Mouse (Mus musculus): Measurements from ENCODE around the gene Chaf1b. TPM values are rescaled to one million over a fixed set of nuclear protein-coding genes. Genes with fewer than 3 reads are reported as not detected.

The Chaf1b gene
- total RNA-seq (2021) = 1 to 10 TPM in 1 of 2 experiments, under 1 TPM in 1; 0.91 to 1.3 TPM

DNA sequence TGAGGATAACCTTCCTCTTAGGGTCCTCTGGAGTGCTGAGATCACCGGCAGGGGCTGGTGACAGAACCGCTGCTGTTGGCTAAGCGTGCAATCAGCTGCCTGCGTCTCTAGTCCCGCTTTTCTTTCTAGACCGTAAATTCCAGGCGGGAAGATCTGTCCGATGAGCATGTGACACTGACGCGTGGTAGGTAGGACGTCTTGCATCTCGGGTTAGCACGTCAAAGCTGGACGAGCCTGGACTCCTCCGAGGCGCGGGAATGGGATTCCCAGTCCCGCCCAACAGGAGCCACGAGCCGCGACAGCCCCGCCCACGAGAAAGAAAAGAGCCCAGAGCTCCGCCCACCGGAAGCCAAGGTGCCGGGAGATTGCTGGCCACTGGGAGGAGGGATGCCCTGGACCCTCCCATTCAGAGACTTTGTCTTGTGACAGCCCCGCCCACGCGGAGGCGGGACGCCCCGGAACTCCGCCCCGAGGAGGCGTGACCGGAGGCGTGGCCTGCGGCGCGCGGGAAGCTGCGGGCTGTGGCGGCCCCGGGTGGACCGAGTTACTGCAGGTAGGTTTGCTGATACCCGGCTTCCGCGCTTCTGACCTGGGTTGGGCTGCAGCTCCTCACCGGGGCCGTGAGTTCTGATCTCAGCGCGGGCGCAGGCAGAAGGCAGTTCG lies at the start of gene Chaf1b:
Chaf1b (plus strand) TSS at position 479 of the 663 bp plus-strand sequence.
- peak; percentile 90 for DNase-seq (ENCODE audit: low spot score)
- intact Hi-C loops (cut with DNase I) = loop anchor here (5.0 kb wide), 1 partner anchor 51 kb away; the partner anchor contains the start of gene Morc3

DNA sequence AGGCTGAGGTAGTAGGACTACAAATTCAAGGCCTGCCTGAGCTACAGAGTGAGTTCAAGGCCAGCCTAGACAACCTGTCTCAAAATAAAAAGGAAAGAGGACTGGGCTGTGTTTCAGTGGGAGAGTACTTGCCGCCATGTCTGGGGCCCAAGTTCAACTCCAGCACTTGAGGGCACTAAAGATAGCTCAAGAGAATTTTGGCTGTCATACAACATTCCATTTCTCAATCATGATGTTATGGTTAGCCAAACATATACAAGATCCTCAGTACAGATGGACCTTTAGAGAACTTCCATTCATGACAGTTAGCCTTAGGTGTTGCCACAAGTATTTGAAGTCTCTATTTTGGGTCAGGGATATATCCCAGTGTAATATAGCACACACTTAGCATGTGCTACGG lies 49.6 kb upstream of the Chaf1b start:
- no peak for DNase-seq (ENCODE audit: low spot score)
- intact Hi-C loops (cut with DNase I) = loop anchor here (5.0 kb wide), 1 partner anchor 48 kb away; the partner anchor contains the start of gene Chaf1b

DNA sequence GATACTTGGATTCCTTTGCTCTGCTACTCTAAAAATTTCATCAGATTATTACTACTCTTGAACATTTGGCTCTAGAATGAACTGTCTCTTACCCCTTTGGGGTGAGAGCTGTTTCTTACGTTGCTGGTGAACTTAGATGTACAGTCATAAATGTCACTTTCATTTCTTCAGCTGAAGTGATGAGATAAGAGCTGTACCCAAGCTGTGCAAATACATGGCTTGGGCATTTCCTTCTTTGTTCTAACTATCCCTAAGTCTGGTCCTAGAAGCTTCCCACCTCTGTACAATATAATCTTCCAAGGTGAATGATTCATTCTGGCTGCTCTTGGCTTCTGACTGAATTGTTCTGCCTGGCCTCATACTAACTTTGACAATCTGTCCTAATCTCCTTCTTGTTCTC lies 44.7 kb upstream of the Chaf1b start:
- DNase-seq (ENCODE audit: low spot score) = no peak
- intact Hi-C loops (cut with DNase I) = no loop called here

DNA sequence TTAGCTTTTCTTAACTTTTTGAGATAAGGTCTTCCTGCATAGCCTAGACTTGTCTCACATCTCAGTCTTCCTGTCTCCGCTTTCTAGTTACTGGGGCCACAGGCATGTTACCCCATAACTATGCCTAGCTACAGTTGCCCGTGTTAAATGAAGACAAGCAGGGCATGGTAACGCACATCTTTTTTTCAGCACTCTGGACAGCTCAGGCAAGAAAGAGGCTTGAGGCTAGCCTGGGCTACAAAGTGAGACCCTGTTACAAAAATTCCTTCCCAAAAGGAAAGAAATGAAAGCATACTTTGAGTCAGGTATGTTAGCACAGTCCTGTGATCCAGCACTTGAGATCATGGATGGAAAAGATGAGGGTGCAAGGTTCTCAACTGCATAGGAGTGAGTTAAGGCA lies 33.2 kb upstream of the Chaf1b start:
- DNase-seq (ENCODE audit: low spot score) = no peak
- intact Hi-C loops (cut with DNase I) = no loop called here

DNA sequence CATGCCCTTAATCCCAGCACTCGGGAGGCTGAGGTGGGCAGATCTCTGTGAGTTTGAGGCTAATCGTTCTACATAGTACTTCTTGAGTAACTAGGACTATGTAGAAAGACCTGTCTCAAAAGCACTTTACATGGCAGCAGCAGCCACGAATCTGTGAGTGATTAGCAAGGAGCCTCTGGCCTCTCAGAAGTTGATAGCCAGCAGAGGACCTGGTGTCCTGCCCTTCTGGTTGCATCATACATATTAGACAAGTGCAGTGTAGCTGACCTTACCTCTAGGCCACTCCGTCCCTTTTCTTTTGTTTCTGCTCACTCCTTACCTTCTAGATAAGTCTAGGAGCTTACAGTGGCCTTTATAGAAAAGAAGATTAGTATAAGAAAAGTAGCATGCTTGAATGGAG lies 23.7 kb upstream of the Chaf1b start:
- DNase-seq (ENCODE audit: low spot score) = no peak
- intact Hi-C loops (cut with DNase I) = no loop called here

DNA sequence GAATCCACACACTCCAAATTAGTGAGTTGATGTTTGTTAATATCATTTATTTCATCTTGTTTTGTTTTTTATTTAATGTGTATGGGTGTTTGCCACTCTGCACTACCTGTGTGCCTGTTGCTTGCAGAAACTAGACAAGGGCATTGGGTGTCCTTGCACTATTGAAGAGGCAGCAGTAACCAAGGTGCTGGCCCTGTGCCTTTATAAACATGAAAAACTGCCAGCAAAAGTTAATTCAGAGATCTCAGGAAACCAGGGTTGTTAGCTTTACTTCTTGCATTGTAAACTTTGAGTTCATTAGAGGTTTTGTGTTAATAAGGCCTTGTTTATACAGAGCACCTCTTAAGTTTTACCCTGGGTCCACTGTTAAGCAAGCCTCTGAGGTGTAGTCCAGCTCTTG lies 23.0 kb upstream of the Chaf1b start:
- DNase-seq (ENCODE audit: low spot score) = no peak
- intact Hi-C loops (cut with DNase I) = no loop called here

DNA sequence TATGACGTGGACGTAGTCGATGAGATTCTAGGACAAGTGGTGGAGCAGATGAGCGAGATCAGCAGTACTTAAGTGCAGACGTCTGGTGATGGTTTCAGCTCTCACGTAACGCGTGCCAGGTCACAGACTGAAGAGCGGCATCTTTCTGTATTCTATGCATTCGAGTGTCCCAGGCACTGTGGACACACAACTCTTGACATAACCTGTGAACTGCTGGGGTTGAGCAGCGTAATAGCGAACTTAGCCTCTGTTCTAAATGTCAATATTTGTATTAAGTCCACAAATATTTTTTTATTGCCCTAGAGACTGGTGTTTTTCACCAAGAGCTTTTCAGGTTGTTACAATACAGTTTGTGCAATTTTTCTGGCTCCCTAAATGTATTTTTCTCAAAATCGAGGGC lies 8.9 kb upstream of the Chaf1b start:
- DNase-seq (ENCODE audit: low spot score) = no peak
- intact Hi-C loops (cut with DNase I) = no loop called here

DNA sequence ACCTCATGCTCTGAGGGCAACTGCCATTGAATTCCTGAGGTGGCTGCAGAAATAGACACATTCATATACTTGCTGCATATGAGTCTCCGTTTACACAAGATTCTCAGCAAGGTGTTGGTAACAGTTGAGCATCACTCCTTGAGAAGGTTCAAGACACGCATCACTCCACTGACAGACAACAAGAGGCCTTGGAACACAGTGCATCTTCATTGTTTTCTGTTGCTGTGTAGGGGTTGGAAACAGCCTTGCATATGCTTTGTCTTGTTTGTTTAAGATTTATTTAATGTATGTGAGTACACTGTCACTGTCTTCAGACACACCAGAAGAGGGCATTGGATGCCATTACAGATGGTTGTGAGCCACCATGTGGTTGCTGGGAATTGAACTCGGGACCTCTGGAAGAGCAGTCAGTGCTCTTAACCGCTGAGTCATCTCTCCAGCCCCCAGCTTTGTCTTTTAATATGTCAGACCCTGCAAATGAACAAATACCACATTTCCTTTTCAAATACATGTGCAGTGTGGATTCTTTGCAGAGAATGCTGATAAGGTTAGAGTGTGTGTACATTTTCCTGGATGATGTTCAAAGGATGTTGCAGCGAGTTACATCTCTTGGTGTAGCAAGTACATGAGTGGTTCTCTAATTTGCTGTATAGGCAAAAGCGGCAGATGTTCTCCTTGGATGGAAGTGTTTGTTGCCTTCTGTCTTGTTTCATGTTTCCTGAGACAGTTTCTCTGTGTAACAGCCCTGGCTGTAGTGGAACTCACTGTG lies 5.9 kb upstream of the Chaf1b start:
- DNase-seq (ENCODE audit: low spot score) = no peak
- intact Hi-C loops (cut with DNase I) = no loop called here

DNA sequence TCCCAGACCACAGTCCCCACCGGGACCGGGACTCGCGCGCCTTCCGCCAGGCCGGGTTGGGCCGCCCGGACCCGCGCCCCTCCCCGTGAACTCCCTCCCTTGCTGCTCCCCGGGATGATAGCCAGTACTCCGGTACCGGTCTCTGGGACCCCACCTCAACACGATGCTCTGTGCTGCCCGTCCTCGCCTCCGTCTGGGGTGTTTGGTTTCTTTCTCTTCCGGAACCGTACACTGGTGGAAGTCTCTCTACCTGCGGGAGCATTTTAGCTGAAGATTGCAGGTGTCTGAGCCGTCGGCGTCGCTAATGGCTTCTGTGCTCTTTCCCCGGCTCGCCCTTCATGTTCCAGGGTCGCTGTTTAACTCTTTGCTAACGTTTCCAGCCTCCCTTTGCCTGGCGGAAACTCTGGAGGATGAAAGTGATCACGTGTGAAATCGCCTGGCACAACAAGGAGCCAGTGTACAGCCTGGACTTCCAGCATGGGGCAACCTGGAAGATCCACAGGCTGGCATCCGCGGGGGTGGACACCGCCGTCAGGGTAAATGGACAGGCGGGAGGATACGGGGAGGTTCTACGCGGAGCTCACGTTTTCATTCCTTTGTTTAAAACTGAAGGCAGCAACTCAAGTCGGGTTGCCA lies 503 bp downstream of the Chaf1b start:
- intact Hi-C loops (cut with DNase I) = loop anchor here (5.0 kb wide), 1 partner anchor 52 kb away; the partner anchor contains the start of gene Morc3
- no peak for DNase-seq (ENCODE audit: low spot score)

DNA sequence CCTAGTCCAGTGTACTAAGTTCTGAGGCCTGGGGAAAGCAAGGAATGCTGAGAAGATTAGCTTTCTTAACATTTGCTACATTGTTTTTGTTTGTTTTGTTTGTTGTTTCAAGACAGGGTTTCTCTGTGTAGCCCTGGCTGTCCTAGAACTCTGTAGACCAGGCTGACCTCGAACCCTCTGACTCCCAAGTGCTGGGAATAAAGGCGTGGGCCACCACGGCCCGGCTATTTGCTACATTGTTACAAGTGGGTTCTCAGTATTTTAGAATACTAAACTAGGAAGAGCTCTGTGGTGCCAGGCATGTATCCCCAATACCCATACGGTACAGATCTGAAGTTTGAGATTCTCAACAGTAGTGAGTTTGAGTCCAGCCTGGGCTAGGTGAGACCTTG lies 1.0 kb downstream of the Chaf1b start:
- no peak for DNase-seq (ENCODE audit: low spot score)
- intact Hi-C loops (cut with DNase I) = loop anchor here (5.0 kb wide), 1 partner anchor 52 kb away; the partner anchor contains the start of gene Morc3

DNA sequence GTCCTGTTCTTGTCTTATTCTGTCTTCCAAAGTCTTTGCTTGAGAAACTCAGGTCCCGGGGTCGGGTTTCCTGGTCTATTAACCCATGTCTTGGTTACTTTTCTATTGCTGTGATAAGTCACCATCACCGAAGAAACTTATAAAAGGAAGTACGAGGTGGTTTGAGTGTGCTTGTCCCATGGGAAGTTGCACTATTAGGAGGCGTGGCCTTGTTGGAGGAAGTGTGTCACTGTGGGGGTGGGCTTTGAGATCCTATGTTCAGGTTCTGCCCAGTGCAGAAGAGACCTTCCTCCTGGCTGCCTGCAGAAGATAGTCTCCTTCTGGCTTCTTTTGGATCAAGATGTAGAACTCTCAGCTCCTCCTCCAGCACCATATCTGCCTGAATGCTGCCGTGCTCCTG lies 4.8 kb downstream of the Chaf1b start:
- DNase-seq (ENCODE audit: low spot score) = no peak

DNA sequence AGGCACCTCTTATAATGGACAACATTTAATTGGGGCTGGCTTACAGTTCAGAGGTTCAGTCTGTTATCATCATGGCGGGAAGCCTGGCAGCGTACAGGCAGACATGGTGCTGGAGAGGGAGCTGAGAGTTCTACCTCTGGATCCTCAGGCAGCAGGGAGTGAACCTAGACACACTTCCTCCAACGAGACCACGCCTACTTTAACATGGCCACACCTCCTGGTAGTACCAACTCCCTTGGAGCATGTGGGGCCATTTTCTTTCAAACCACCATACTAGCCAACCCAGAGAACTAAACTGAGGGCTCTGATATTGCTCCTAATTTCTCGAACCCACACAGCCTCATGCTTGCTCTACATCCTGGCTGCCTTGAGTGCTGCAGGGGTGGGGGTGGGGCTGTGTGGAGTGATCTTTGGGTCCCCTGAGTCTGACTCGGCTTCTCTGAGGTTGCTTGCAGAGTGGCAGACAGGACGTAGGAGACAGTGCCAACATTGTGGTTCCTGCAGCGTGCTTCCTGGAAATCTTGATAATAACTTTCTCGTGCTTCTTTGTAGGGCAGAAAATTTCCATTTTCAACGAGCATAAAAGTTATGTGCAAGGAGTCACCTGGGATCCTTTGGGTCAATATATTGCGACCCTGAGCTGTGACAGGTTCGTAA lies 7.4 kb downstream of the Chaf1b start:
- DNase-seq (ENCODE audit: low spot score) = no peak
- intact Hi-C loops (cut with DNase I) = no loop called here

More for the DNA sequence above, 4.8 kb downstream of the Chaf1b start:
- intact Hi-C loops (cut with DNase I) = no loop called here

DNA sequence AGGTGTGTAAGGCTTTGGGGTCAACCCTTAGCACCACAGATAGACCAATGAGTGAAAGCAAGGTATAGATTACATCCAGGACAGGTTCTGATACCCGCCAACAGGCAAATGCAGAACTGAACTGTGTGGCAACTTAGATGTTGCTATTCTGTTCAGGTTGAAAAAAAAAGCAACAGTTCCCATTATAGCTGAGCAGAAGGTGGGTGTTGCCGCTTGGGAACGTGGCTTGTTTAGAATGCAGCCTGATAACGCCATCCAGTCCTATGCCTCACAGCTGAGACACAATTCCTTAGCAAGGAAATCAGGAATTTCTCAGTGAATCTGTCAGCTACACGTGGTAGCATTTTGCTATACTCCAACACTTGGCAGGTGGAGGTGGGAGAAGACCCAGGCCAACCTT lies 9.6 kb downstream of the Chaf1b start:
- intact Hi-C loops (cut with DNase I) = no loop called here
- DNase-seq (ENCODE audit: low spot score) = no peak

DNA sequence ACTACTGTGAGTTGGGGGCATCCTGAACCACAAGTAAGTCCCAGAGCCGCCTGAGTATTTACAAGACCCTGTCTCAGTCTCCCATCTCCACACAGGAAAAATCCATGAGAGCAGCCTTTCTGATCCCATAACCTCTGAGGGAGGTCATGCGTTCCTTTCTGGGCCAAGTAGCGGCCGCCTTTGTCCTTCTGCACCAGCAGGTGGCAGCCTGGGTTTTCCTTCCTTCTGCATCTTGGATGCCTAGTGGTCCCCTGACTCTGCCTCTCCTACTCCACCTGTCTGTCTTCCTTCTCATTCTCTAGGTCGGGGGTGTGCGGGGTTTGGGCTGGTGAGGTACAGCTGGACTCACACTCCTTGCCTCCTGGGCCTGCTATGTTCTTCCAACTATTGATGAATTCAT lies 19.3 kb downstream of the Chaf1b start:
- intact Hi-C loops (cut with DNase I) = no loop called here
- no peak for DNase-seq (ENCODE audit: low spot score)

DNA sequence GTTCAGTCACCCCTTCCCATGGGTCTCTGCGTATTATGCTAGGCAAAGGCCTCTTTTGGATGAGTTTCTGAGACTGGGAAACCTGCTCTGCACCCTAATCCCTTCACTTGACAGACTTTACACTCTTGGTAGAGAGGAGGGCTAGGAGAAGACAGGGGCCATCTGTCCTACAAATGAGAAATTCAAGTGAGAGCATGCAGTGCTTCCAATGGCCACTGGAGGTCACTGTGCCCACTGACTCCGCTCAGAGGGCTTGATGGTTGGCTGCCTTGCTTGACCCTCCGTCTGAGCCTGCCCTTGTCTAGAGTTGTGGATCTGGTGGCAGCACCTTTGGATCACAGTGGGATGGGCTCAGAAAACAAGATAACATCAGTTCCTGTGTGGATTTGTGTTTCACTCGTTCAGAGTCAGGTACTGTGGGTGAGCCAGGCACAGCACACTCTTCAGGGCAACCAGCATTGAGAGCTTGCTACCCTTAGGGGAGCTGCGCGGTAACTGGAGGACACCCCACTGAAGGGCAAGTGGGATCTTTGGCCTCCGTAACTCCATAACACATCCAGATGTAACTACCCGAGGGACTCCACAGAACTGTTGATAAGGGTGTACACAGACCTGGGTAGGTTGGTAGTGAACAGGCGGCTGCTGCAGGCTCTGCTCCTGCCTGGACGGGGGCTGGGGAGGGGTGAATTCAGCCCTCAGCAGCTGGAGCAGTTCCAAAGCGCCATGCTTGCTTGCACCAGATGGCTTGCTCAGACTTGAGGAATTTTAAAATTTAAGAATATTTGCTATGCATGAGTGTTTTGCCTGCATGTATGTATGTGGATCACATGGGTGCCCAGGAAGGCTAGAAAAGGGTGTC lies 22.7 kb downstream of the Chaf1b start:
- intact Hi-C loops (cut with DNase I) = no loop called here
- DNase-seq (ENCODE audit: low spot score) = peak; percentile 17

DNA sequence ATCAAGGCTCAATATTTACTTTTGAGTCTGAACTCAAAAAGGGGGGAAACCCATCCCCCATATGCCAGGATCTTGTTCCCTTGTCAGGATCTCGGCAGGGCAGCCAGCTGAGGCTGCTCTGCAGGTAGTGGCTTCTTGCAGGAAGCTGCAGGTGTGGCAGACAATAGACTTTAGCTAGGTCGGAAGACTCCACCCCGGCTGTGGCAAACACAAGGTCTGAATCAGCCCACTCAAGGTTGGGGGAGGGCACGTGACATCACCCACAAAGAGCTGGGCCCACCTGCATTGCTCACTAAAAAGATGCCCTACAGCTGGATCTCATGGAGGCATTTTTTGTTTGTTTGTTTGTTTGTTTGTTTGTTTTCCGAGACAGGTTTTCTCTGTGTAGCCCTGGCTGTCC lies 24.1 kb downstream of the Chaf1b start:
- intact Hi-C loops (cut with DNase I) = no loop called here
- no peak for DNase-seq (ENCODE audit: low spot score)

DNA sequence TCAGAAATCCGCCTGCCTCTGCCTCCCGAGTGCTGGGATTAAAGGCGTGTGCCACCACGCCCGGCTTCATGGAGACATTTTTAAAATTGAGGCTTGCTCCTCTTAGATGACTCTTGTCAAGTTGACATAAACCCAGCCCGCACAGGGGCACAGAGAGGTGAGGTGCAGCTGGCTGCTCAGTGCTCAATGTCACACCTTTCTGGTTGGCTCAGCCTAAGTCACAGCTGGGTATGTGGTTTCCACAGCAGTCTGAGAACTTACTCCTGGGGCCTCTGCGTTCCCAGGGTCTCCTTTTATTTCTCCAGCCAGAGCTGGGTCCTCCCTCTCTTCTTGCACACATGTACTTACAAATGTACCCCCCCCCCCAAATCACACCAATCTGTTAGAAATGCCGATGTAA lies 24.5 kb downstream of the Chaf1b start:
- intact Hi-C loops (cut with DNase I) = no loop called here

DNA sequence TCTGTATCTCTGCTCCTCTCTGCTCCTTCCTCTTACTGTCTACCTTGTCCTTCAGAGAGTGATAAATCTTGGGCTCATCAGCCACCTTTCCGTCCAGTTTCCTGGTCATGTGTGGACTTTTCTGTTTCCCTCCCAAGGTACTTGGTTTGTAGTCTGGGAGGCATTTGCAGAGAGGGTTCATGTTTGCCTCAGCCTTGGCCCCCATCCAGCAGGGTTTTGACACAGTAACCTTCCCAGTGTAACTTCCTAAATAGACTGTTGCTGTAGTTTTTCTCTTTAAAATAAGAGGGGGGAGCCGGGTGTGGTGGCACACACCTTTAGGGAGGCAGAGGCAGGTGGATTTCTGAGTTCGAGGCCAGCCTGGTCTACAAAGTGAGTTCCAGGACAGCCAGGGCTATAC lies 26.2 kb downstream of the Chaf1b start:
- intact Hi-C loops (cut with DNase I) = loop anchor here (10.0 kb wide), 1 partner anchor 425 kb away; no protein-coding TSS in a partner anchor
- DNase-seq (ENCODE audit: low spot score) = no peak

More for the DNA sequence above, 24.5 kb downstream of the Chaf1b start:
- DNase-seq (ENCODE audit: low spot score) = no peak
